Mouse (Mus musculus) adipocyte (in vitro differentiated cells): ENCODE results near the gene Chst14.
A peak's percentile ranks its signal among the peaks of the same experiment; 100 is the strongest.

Experiments
- DNase-seq: peaks from one replicate; pipeline ENCODE4 v3.0.0-alpha.2; 2016; ENCODE audit warnings: low spot score

Chst14 gene

GRCm38 (mm10) chr2:118905433-118906117 is 20.7 kb upstream of the Chst14 start:
- DNase-seq = no peak

GRCm38 (mm10) chr2:118906118-118906492 is 20.2 kb upstream of the Chst14 start:
- no peak for DNase-seq

DNA sequence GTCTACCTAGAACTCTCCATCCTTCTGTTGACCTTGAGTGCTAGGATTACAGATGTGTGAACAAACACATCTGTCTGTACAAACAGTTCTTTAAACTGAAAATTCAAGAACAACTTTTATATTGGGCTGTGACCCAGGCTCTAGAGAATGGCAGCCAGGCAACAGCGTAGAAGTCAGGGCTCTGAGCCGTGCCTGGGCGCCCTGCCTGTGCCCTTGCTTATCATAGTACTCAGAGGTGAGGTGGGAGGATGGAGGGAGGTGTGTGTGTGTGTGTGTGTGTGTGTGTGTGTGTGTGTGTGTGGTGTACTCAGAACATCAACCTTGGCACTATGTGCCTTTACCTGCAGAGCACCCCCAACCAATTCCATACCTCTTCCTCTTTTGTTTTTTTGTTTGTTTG is 18.5 kb upstream of the Chst14 start:
- no peak for DNase-seq

DNA sequence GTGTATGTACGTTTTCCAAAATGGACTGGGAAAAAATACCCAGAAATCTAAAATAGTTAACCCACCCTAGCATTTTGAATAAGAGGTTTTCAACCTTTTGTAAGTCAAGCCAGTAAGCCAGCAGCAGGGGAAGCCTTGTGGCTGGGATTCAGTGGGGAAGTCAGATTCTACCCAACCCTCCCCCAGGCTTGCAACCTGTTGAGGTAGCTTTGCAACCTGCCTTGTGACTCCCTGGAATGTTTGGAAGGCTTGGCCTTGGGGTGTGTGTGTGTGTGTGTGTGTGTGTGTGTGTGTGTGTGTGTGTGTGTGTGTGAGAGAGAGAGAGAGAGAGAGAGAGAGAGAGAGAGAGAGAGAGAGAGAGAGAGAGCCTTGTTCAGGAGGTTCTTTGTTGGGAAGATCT is 17.1 kb upstream of the Chst14 start:
- DNase-seq = no peak

GRCm38 (mm10) chr2:118910605-118911278 is 15.6 kb upstream of the Chst14 start:
- no peak for DNase-seq

- no peak for DNase-seq
These were observed 13.6 kb upstream of the Chst14 start for GRCm38 (mm10) chr2:118912706-118913105.

- no peak for DNase-seq
These were observed 12.6 kb upstream of the Chst14 start for GRCm38 (mm10) chr2:118913551-118914276.

DNA sequence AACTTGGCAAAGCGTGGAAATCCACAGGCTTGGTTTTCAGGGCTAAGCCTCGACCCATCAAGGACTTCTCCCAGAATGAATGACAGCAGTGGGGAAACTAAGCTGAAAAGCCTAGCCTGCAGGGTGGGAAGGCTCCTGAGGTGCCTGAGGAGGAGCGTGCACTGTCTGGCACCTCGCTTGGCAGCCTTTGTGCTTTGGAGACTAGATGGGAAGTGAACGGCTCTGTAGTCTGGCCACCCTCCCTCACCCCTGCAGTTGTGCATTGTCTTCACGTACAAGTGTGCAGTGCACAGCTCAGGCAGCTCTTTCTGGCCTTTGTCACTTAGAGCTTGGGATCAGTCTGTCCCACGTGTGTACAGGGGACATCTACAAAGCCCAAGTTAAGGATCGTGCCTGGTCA is 11.6 kb upstream of the Chst14 start:
- no peak for DNase-seq

DNA sequence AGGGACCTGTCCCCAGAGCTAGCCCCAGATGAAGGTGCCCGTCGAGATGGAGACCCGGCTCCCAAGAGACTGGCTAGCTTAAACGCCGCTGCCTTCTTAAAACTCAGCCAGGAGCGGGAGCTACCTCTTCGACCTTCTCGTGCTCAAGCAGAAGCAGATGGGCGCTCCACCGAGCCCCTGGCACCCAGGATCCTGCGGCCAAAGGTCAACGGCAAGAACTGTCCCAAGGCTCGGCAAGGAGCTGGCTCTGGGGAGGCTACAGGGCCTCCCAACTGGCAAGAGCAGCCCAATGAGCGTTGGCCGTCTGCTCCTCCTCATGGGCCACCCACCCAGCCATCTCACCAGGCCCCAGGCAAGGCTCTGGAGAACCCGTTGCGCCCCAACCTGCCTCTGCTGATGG is 9.9 kb upstream of the Chst14 start:
- DNase-seq = no peak

DNA sequence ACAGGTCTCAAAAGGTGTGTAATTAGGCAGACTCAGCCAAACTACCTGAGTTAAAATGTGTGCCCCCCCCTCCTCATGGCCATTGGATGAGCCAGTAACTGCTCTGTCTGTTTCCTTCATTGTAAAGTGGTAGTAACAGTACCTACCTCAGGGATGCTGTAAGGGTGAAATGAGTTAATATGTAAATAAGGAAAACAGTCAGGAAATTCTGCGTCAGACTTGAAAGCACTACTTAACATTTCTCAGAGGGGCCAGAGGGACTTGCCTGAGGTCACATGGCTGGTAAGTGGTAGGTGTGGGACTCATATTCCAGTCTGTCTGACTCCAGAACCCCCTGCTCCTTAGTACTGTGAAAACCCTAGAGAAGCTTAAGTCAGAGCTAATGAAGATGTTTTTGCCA is 7.8 kb upstream of the Chst14 start:
- no peak for DNase-seq

DNA sequence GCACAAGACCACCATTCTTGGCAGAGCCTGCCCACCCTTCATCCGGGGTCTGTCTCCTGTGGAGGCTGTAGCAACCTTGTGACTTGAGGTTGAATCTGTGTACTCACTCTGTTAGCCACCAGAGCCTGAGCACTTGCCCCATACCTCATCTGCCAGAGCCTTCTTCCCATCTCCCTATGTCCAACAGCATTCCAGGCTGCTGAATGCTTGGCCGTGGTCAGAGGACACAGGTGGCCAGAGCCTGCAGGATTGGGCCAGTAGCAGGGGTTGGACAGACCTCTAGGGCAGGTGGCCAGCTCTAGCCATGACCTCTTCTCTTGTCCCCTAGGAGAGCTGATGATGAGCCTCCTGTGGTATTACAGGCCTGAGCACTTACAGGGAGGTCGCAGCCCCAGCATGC is 5.9 kb upstream of the Chst14 start:
- no peak for DNase-seq

DNA sequence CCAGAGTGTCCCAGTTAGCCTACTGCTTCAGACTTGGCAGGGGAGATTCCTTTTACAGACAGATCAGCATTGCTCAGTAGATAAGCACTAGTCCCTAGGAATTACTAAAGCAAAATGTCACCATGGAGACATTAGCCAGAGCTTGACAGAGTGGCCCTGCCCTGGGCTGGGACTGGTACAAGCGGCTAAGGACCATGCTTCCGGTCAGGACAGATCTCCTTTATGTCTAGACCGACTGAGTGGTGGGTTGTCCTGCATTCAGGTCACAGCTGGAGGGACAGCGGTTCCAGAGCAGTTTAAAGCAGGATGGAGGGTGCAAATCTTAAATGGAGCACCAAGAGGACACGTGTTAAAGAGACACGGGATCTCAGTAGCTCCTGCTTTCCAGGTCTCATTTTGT is 344 bp upstream of the Chst14 start:
- no peak for DNase-seq

- no peak for DNase-seq
These were observed 873 bp downstream of the Chst14 start for GRCm38 (mm10) chr2:118926998-118927739.

- DNase-seq = no peak
These were observed 15.0 kb downstream of the Chst14 start for GRCm38 (mm10) chr2:118941341-118941740.

GRCm38 (mm10) chr2:118943232-118943631 is 16.9 kb downstream of the Chst14 start:
- no peak for DNase-seq

DNA sequence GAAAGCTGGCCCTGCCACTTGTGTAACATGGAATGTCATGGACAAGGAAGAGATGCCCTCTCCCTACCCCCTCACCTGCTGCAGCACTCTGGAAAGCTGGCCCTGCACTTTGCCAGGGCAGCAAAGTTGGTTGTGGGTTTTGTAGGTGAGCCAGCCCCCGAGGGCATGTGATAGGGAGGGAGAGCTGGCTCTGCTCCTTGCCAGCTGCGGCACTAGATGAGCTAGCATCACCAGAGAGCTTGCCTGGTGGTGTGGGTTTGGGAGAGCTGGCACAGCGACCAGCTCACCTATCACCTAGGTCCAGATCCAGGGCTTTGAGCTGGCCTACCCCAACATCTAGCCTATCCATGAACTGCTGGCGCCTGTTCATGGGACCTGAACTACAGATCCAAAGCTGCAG is 22.5 kb downstream of the Chst14 start:
- no peak for DNase-seq

GRCm38 (mm10) chr2:118949699-118950098 is 23.4 kb downstream of the Chst14 start:
- no peak for DNase-seq

DNA sequence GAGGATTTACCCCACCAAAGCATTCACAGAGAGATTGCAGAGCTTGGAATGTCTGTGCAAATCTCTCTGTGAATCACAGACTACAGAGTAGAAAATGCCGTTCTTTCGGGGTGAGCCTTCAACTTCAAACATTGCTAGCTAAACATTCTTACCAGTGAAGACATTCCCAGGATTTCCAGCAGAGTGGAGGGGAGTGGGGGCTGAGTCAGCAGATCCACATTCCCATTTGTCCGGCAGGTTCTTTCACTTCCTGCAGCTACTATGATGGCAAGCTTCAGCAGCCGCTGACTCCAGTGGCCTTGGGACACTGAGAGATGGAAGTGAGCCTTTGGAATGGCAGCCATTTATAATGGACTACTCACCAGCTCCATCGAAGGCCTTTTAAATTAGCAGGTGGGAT is 30.2 kb downstream of the Chst14 start:
- no peak for DNase-seq

- DNase-seq = no peak
These were observed 33.3 kb downstream of the Chst14 start for GRCm38 (mm10) chr2:118959644-118960043.

DNA sequence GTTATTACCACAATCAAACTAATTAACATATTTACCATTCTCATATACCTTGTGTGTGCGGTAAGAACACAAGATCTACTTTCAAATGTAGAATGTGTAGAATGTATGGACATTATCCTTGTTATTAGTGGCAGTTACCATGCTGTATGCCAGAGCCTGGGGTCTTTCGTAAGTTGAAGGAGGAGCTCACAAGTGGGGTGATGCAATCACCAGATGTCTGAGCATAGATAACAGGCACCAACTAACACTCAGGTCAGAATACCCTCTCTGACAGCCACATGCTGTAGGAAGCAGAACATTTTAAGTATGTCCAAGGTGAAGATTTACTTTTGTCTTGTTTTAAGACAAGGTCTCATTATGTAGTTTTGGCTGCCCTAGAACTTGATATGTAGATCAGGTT is 34.1 kb downstream of the Chst14 start:
- DNase-seq = no peak

DNA sequence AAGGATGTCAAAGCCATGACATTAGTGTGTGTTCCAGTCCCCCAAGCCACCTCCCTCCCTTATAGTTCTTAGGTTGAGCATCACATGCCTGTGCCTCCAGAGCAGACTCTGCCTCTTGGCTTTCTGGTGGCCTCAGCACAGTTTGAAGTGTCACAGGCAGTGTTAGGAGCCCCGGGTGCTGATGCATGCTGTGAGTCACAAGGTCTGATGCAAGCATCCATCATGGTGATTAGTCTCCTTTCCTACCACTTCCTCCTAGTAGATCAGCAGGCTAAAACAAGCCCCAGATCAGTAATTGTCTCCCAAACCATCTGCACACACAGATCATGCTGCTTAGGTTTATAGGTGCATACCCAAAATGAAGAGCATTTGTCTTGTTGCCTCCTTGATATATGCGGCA is 35.2 kb downstream of the Chst14 start:
- peak; percentile 23 for DNase-seq

DNA sequence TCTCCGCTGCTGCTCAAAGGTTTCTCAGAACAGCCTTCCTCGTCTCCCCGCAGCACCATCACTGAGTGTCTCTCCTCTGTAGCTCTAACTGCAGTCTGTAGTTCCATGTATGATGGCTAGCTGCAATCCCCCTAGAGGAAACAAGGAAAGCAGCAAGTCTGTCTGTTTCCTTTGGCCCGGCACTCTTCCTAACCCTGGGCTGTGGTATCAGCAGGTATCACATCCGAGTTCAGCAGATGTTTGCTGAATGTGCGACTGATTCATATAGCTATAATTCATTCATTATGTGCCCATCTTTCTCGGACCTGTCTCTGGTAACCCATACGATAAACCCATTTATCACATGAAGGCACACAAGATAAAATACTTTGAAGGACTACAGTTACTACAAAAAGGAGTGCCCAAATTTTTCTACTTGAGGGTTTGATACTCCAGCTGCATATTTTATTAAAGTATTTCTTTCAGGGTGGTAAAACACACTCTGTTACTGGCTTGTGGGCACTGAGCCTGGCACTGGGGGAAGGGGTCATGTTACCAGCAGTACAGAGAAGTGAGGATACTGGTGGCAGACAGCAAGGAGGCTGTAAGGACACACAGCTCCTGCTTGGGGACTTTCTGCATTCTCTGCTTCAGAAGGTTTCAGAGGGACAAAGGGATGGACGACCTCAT is 36.8 kb downstream of the Chst14 start:
- no peak for DNase-seq
